Mouse (Mus musculus) limb, embryonic 11.5 days (tissue): ENCODE data around the gene Stx4a. TPM values are rescaled to one million over a fixed set of nuclear protein-coding genes. Genes with fewer than 3 reads are reported as not detected.
"Not testable (repeated sequence)": the region's sequence is repeated elsewhere in the genome, so short reads cannot be mapped to it uniquely, and the experiment has no call there.

Source experiments
- ATAC-seq: fragments of 200-750 bp; cut with Nextera tagmentation; 2 replicates; pipeline ENCODE4 v1.8.0; 2017; ENCODE audit warnings: low read depth; ENCODE audit not compliant: insufficient number of reproducible peaks, low FRiP score, low TSS enrichment
- DNase-seq: peaks from one replicate; pipeline ENCODE4 v3.0.0-alpha.2; 2015; ENCODE audit warnings: low spot score
- H3K27ac ChIP-seq: fragments of 300-500 bp; sonication (generic); replicated peaks from 2 replicates; pipeline ENCODE4 v1.5.1; 2014; ENCODE audit warnings: low read depth, mild to moderate bottlenecking, low read length
- H3K27me3 ChIP-seq: fragments of 300-500 bp; sonication (generic); 2 replicates; pipeline ENCODE4 v1.6.1; 2014; ENCODE audit warnings: mild to moderate bottlenecking, low read length, mixed read lengths; ENCODE audit not compliant: control insufficient read depth, insufficient read depth
- H3K36me3 ChIP-seq: fragments of 300-500 bp; sonication (generic); 2 replicates; pipeline ENCODE4 v1.6.1; 2014; ENCODE audit warnings: mild to moderate bottlenecking, low read length, moderate library complexity, mixed read lengths; ENCODE audit not compliant: control insufficient read depth, insufficient read depth
- H3K4me1 ChIP-seq: fragments of 300-500 bp; sonication (generic); 2 replicates; pipeline ENCODE4 v1.6.1; 2014; ENCODE audit warnings: low read length, mixed read lengths; ENCODE audit not compliant: control insufficient read depth, insufficient read depth
- H3K4me2 ChIP-seq: fragments of 300-500 bp; sonication (generic); 2 replicates; pipeline ENCODE4 v1.6.1; 2014; ENCODE audit warnings: low read depth, mild to moderate bottlenecking, moderate library complexity; ENCODE audit not compliant: severe bottlenecking
- H3K4me3 ChIP-seq: fragments of 300-500 bp; sonication (generic); 2 replicates; pipeline ENCODE4 v1.5.1; 2014; ENCODE audit warnings: low read depth, low read length
- H3K9ac ChIP-seq: fragments of 300-500 bp; sonication (generic); 2 replicates; pipeline ENCODE4 v1.6.1; 2014; ENCODE audit warnings: mild to moderate bottlenecking, low read length
- H3K9me3 ChIP-seq: fragments of 300-500 bp; sonication (generic); 2 replicates; pipeline ENCODE4 v1.6.1; 2016; ENCODE audit warnings: low read length; ENCODE audit not compliant: control insufficient read depth
- WGBS: fragments of 180-500 bp; shearing (Covaris S2); extraction: QIAGEN DNeasy Blood & Tissue Kit; methylation state at CpG from one replicate; pipeline ENCODE4 v1.1.7; 2014; 5-methylcytosine and 5-hydroxymethylcytosine counted together
- polyA plus RNA-seq: library from polyadenylated mRNA; unstranded; fragments of >200 nt; fragmentation: Nextera tagmentation; extraction: Ambion mirVana; gene quantifications from 2 replicates; pipeline ENCODE4 v1.2.1, GENCODE M21; 2014

Gene Stx4a
- polyA plus RNA-seq, 1 experiment from 2014 or later = 17.3 TPM

DNA sequence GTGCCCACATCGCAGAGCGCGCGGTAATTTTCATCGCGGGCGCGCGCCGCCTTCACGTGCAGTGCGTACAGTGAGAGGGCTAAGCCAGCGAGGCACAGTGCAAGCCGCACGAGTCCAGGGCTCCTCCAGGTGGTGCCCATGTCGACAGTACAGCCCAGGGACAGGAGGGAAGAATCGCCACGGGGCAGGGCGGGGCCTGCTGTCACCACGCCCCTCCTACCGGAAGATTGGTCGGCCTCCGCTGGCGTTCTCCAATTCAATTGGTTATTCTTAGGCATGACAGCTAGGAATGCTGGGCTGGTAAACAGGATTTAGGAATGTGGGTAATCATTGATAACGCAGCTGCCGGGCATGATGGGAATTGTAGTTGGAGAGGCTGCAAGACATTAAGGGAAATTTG lies 71.3 kb downstream of the Stx4a start, which contains the start of the genes Gm21974 and Vkorc1:
Gene Gm21974, minus strand, starts transcription at position 13 of the 400 bp plus-strand sequence.
Gene Vkorc1, minus strand, starts transcription at position 176 of the 400 bp plus-strand sequence.
- Histone ChIP-seq H3K27ac (no peak within 1 kb of the TSS; the same call in 1 of the 2 replicates), H3K4me2 (peak within 1 kb of the TSS; percentile 73), H3K9ac (peak within 1 kb of the TSS; percentile 61), H3K27me3 (no peaks in the 10 kb centered on the region), H3K9me3 (no peaks in the 10 kb centered on the region), H3K4me1 (0 out of 2 replicates have a peak, but pooled peaks cover 5% of the 10 kb centered on the region), H3K36me3 (peaks cover 4% of the 10 kb centered on the region; the same call in 1 of the 2 replicates), H3K4me3 (peak within 1 kb of the TSS; percentile 45)
- under 1% methylated on average over 26 of the region's 26 CpGs for WGBS
- DNase-seq = peak; percentile 95
- ATAC-seq = peak; percentile 96

GRCm38 (mm10) chr7:127895891-127896290 lies 71.8 kb downstream of the Stx4a start:
- not testable (repeated sequence) for DNase-seq, H3K9me3 ChIP-seq, H3K27ac ChIP-seq, H3K27me3 ChIP-seq, H3K9ac ChIP-seq, H3K36me3 ChIP-seq, H3K4me1 ChIP-seq
- peak; percentile 18; the same call in 1 of the 2 replicates for ATAC-seq
- Histone ChIP-seq H3K4me3 (peak overlapping the region; percentile 45; the same call in 1 of the 2 replicates), H3K4me2 (peak overlapping the region; percentile 73; the same call in 1 of the 2 replicates)
- 65% methylated on average over 7 of the region's 7 CpGs for WGBS

GRCm38 (mm10) chr7:127896384-127896783 lies 72.3 kb downstream of the Stx4a start:
- Histone ChIP-seq H3K4me2 (no peak overlapping the region), H3K4me1 (0 out of 2 replicates have a peak, but pooled peaks cover 5% of the 10 kb centered on the region), H3K27me3 (no peaks in the 10 kb centered on the region), H3K27ac (no peak overlapping the region), H3K36me3 (no peaks in the 10 kb centered on the region; the same call in 1 of the 2 replicates), H3K9ac (no peak overlapping the region), H3K4me3 (no peak overlapping the region), H3K9me3 (no peaks in the 10 kb centered on the region)
- DNase-seq (peak; percentile 66), ATAC-seq (no peak)
- 57% methylated on average over 13 of the region's 13 CpGs for WGBS

DNA sequence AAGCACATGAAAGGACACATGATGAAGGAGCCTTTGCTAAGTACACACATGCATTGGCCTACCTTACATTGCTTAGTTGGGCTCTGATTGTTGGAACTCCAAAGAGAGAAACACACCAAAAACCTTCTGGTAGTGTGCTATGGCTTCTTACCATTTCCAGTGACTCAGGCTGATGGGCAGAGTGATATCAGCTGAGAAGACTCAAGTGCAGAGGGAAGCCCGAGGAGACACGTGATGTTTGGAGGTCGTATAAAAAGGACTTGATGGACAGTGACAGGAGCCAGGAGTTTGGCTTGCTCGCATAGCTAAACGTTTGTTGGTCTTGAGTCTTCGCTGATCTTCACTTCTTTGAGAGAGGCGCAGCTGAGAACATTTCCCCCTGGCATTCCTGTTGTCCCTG lies 73.4 kb downstream of the Stx4a start:
- ATAC-seq (no peak), DNase-seq (no peak)
- Histone ChIP-seq H3K4me1 (0 out of 2 replicates have a peak, but pooled peaks cover 5% of the 10 kb centered on the region), H3K27ac (no peak overlapping the region), H3K4me2 (no peak overlapping the region), H3K4me3 (no peak overlapping the region), H3K36me3 (no peaks in the 10 kb centered on the region; the same call in 1 of the 2 replicates), H3K9me3 (no peaks in the 10 kb centered on the region), H3K9ac (no peak overlapping the region), H3K27me3 (no peaks in the 10 kb centered on the region)
- WGBS = 91% methylated on average over 7 of the region's 7 CpGs

DNA sequence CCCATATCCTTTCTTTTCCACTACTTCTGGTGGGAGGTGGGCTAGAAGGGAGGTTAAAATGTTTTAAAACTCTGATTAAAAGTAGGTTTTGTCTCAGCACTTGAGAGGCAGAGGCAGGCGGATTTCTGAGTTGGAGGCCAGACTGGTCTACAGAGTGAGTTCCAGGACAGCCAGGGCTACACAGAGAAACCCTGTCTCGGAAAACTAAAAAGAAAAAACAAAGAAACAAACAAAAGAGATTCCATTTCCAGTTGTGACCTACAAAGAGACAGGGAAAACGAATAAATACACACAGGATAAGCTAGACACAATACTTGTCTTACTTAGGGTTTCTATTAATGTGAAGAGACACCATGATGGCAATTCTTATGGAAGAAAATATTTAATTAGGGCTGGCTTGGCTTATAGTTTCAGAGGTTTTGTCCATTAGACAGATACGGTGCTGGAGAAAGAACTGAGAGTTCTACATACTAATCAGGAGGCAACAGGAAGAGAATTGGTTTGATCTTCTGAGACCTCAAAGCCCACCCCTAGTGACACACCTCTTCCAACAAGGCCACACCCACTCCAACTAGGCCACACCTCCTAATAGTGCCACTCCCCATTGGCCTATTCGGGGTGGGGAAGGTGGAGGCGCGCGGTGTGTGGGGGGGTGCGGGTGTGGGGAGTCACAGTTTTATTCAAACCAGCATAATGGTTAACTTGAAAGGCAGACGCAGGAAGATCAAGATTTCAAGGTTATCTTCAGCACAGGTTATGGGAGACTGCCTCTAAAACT lies 74.3 kb downstream of the Stx4a start:
- DNase-seq (no peak), ATAC-seq (no peak)
- no peak overlapping the region for H3K4me2 ChIP-seq
- WGBS = 36% methylated on average over 10 of the region's 10 CpGs
- no peak overlapping the region for H3K4me3 ChIP-seq
- H3K27me3 ChIP-seq = no peaks in the 10 kb centered on the region
- H3K4me1 ChIP-seq = 0 out of 2 replicates have a peak, but pooled peaks cover 5% of the 10 kb centered on the region
- H3K9me3 ChIP-seq = no peaks in the 10 kb centered on the region
- H3K9ac ChIP-seq = no peak overlapping the region
- H3K27ac ChIP-seq = no peak overlapping the region
- no peaks in the 10 kb centered on the region; the same call in 1 of the 2 replicates for H3K36me3 ChIP-seq

Other genes starting within 250 kb of the Stx4a start
- 11.5 and 12.3 TPM in 2 replicates for gene Ccdc189, start 235.7 kb upstream of the Stx4a start, polyA plus RNA-seq
- 44.3 and 49.1 TPM in 2 replicates for gene Rnf40, start 235.5 kb upstream of the Stx4a start, polyA plus RNA-seq
- 28.0 and 31.8 TPM in 2 replicates for gene Zfp629, start 208.5 kb upstream of the Stx4a start, polyA plus RNA-seq
- 83.9 and 85.5 TPM in 2 replicates for gene Bcl7c, start 115.4 kb upstream of the Stx4a start, polyA plus RNA-seq
- 19.6 and 21.4 TPM in 2 replicates for gene Ctf1, start 111.6 kb upstream of the Stx4a start, polyA plus RNA-seq
- 0.32 and 0.70 TPM in 2 replicates for gene Ctf2, start 92.1 kb upstream of the Stx4a start, polyA plus RNA-seq
- gene Fbxl19, start 79.8 kb upstream of the Stx4a start, polyA plus RNA-seq = 9.8 and 10.9 TPM in 2 replicates
- 11.7 and 12.3 TPM in 2 replicates for gene Orai3, start 54.5 kb upstream of the Stx4a start, polyA plus RNA-seq
- gene Setd1a, start 47.6 kb upstream of the Stx4a start, polyA plus RNA-seq = 31.5 and 38.0 TPM in 2 replicates
- gene Gm49388, start 38.7 kb upstream of the Stx4a start, polyA plus RNA-seq = not detected in 2 replicates
- 7.0 and 8.0 TPM in 2 replicates for gene Hsd3b7, start 23.7 kb upstream of the Stx4a start, polyA plus RNA-seq
- 6.7 and 8.0 TPM in 2 replicates for gene Stx1b, start 255 bp downstream of the Stx4a start, polyA plus RNA-seq
- 15.8 and 21.2 TPM in 2 replicates for gene Zfp646, start 51.9 kb downstream of the Stx4a start, polyA plus RNA-seq
- gene Zfp668, start 52.5 kb downstream of the Stx4a start, polyA plus RNA-seq = 27.7 and 28.9 TPM in 2 replicates
- 0.85 and 0.92 TPM in 2 replicates for gene Prss53, start 66.7 kb downstream of the Stx4a start, polyA plus RNA-seq
- not detected in 2 replicates for gene Gm21974, start 71.2 kb downstream of the Stx4a start, polyA plus RNA-seq
- 63.1 and 66.6 TPM in 2 replicates for gene Vkorc1, start 71.3 kb downstream of the Stx4a start, polyA plus RNA-seq
- gene Bckdk, start 79.8 kb downstream of the Stx4a start, polyA plus RNA-seq = 124 TPM in 2 replicates
- 48.2 and 53.7 TPM in 2 replicates for gene Kat8, start 88.2 kb downstream of the Stx4a start, polyA plus RNA-seq
- gene Prss8, start 105.8 kb downstream of the Stx4a start, polyA plus RNA-seq = 4.0 and 5.0 TPM in 2 replicates
- 11.5 and 13.3 TPM in 2 replicates for gene Prss36, start 122.4 kb downstream of the Stx4a start, polyA plus RNA-seq
- 62.7 and 63.1 TPM in 2 replicates for gene Fus, start 143.2 kb downstream of the Stx4a start, polyA plus RNA-seq
- 6.7 and 6.9 TPM in 2 replicates for gene Pycard, start 169.6 kb downstream of the Stx4a start, polyA plus RNA-seq
- gene Trim72, start 179.7 kb downstream of the Stx4a start, polyA plus RNA-seq = 0.10 and 0.20 TPM in 2 replicates
- gene Itgam, start 238.3 kb downstream of the Stx4a start, polyA plus RNA-seq = 0.18 and 0.28 TPM in 2 replicates
- gene Gm49368, start 238.4 kb downstream of the Stx4a start, polyA plus RNA-seq = not detected in 2 replicates